Mouse (Mus musculus) frontal cortex, postnatal 10 days (tissue): Measurements from ENCODE around the gene Hdhd5.
A peak's percentile ranks its signal among the peaks of the same experiment; 100 is the strongest.

ENCODE experiments used
- DNase-seq, 2 experiments: peaks; one replicate each; pipeline ENCODE4 v3.0.0; 2022; ENCODE audit warnings: low spot score in 2 of 2, mixed read lengths in 1 of 2

Gene Hdhd5

GRCm38 (mm10) chr6:120532594-120532993 lies 1.5 kb upstream of the Hdhd5 start:
- DNase-seq = no peak

DNA sequence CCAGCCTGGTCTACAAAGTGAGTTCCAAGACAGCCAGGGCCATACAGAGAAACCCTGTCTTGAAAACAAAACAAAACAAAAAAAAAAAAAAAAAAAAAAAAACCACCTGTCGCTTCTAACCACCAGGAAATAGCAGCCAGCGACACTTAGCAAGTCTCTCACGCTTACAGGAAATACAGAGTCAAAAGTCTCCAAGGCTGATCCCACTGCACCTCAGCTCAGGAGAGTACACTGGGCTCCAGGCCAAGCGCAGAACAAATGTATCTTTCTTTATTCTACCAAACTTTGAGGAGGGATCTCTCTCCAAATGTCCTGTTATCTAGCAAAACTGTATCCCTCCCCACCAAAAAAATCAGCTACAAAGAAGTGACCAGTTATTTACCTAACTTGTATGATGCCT lies 2.0 kb downstream of the Hdhd5 start:
- no peak for DNase-seq

DNA sequence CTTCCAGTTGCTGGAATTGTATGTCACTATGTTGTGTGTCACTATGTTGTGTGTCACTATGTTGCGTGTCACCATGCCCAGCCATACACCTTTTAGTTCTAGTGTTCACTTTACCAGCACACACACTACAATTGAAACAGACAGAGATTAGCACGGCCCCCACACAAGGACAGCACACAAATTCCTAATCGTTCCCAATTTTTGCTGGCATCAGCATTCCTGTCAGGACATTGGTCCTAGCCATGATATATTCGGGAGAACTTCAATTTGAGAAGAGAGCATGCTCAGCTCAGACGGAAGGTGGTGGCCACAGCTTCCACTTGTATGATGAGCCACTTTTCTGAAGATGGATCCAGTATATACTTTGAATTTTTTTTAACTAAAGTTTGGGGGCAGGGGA lies 6.3 kb downstream of the Hdhd5 start:
- no peak for DNase-seq

DNA sequence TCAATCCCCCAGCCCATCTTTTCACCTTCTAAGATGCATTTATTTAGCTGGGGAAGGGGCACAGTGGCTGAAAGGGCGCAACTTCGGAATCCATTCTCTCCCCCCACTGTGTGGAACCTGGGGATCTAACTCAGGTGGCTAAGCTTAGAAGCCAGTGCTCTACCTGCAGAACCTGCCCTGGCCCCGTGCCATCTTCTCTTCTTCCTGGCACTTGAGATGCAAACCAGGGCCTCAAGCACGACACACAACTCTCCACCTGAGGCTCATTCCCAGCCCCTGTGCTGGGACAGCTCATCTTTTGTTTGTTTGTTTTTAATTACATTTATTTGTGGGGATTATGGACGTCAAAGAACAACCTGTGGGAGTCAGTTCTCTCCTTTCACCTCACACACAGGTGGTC lies 11.5 kb downstream of the Hdhd5 start:
- DNase-seq = no peak

DNA sequence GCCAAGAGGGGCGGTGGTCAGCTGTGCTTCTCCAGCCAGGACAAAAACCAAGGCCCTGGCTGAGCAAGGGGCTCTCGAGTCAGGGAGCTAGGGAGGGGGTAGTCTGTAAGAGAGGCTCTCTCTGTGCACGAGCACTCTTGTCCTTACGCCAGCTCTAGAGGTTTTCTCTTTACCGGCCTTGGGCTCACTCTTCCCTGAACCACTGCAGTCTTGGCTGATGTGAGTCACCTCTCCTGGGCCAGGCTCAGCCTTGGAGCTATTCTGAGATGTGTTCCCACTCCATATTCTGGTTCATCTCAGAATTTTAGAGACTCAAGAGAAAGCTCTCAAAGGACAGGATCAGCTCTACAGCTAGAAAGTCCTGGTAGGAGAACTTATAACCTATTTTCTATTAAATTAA lies 13.8 kb downstream of the Hdhd5 start:
- no peak for DNase-seq

GRCm38 (mm10) chr6:120516879-120517278 lies 14.2 kb downstream of the Hdhd5 start:
- no peak for DNase-seq

- DNase-seq = no peak
These were observed 14.7 kb downstream of the Hdhd5 start for GRCm38 (mm10) chr6:120516422-120516821.

DNA sequence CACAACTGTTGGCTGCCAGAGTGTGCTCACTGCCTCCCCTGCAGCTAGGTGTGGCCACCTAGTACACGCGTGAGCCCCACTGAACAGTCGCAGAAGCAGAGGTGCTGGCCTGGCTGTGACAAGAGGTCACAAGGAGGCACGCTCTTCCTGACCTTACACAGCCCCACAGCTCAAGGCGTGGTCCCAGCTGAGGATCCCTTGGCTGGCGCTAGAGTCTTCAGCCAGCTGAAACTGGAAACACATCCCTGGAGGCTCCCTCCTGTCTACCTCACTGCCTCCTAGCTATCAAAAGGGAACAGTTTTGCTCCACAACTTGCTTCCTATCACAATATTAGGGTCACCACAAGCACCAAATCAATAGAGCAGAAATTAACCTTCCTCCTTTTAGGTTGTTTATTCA lies 19.9 kb downstream of the Hdhd5 start:
- DNase-seq = no peak

DNA sequence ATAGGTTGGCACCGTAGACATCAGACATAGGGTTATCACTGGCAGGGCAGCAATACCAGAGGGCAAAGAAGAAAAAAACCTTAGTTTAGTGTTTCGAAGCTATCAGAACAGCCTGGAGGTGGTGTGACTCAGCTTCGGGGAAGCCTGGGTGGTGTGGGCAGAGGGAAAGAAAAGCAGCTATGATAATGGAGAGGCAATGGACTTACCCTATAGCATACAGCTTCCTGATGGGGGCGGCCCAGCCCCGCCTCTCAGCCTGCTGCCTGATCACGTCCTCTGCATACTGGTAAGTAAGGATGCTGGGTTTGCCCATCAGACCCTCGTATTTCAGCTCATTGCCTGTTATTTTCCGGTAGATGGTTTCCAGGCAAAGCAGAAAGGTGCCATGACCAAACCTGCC lies 20.7 kb downstream of the Hdhd5 start:
- no peak for DNase-seq

DNA sequence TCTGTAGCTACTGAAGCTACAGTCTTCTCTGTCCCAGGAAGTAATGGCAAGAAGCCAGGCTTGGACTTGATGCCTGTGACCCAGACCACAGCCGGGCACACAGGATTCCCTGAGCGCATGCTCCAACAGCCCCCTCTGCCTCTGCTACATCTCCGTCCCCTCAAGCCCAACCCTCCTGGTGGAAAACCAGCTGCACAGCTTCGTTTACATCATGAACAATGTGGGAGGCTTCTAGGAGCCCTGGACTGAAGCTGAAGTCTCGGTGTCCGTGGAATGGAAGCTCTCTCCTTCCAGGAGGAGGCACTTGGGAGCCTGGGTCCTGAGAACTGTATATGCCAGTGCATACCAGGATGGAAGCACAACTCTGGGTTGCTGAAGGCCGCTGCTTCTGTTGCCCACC lies 21.1 kb downstream of the Hdhd5 start:
- DNase-seq = no peak

DNA sequence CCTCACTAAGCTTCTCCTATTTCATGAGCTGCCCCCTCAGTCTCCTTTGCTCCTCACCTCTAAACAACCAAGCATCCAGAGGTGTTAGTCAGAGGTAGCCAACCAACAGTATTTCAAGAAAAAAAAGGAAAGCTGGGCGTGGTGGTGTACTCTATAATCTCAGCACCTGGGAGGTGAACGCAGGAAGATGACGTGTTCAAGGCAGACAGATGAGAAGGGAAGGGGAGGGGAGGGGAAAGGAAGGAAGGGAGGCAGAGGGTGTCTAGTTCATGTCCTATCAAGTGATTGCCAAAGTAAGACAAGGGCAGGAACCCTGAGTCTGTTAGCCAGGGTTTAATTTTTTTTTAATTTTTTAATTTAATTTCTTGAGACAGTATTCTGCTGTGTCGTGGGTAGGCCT lies 22.5 kb downstream of the Hdhd5 start:
- no peak for DNase-seq

GRCm38 (mm10) chr6:120505531-120505930 lies 25.6 kb downstream of the Hdhd5 start:
- DNase-seq = no peak

DNA sequence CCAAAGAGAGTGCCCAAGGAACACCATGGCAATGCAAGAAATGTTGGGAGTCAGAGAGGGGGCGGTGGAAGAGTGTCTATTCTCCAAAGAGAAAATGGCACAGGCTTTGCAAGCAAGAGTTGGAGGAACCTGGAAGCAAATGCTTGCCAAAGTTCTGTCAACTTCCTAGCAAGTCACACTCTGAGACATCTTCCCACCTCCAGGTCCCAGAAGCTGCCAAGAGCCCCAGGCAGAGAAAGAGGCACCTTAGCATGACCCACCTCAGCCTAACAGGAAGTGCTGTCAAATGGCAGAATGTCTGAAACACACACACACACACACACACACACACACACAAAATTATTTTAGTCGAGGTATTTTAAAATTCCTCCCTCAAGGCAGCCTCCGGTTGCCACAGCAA lies 27.1 kb downstream of the Hdhd5 start:
- peak in 1 of 2 experiments; percentile 63 for DNase-seq

DNA sequence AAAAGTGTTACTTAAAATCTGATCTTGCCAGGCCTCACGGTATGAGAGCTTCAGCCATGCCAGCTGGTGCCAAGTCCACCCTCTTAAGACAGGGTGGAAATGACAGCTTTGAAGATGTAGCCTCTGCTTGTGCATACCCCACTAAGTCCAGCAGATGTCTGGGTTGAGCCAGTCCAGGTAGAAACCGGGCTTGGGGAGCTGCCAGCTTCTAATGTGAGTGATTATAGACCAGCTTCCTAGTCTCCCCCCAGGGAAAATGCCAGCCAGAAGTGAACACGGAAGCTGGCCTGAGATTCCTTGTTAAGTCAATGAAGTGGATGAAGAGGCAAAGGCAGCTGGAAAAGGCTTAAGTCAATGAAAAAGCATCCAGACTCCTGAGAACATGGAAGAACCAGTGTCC lies 34.6 kb downstream of the Hdhd5 start:
- no peak for DNase-seq

- DNase-seq = peak; percentile 88 to 90
These were observed 37.5 kb downstream of the Hdhd5 start, which contains the start of gene Tmem121b for GRCm38 (mm10) chr6:120493374-120494181. Tmem121b (minus strand) TSS chr6:120493807.

- peak in 1 of 2 experiments; percentile 53 for DNase-seq
These were observed 38.4 kb downstream of the Hdhd5 start for GRCm38 (mm10) chr6:120492499-120493373.

DNA sequence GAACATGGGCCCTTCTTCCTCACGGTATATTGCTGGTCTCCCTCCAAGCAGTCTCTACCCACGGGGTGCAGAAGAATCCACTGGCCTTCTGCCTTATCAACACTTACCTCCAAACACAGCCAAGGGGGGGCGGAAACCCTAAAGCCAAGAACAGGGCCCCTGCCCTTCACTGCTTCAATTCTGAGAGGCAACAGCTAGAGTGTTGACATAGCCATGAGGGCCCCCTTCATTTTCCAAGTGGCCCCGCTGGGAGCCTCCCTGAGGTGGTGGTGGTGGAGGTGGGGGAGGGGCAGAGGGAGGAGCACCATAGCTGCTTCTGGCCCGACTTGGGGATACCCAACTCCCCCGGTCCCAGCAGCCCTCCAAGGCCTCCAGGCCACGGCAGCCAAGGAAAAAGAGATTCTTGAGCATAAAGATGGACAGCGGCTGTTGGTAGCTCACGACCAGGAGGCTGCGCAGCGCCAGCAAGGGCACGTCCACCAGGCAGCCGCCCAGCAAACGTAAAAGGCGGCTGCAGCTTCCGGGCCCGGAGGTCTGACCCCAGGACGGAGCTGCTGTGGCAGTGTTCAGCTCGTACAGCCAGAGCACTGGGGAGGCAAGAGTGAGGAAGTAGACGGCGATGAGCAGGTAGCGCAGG lies 39.1 kb downstream of the Hdhd5 start:
- DNase-seq = no peak

DNA sequence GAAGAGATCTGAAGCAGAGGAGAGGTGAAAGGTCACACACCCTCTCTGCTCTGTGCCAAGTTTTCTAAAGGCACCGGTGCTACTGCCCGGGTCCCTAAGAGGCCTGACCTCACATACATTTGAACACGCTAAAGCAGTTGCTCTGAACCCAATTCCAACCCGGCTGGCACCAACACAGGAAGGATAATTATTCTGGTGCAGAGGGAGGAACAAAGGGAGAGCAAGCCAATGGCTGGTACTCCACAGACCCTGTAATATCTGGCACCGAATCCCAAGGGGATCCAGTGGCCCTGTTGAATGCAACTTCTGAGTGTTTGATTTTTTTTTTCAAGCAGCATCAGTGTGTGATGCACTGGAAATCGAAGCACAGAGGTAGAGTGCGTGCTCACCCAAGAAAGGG lies 40.1 kb downstream of the Hdhd5 start:
- no peak for DNase-seq

- no peak for DNase-seq
These were observed 41.7 kb downstream of the Hdhd5 start for GRCm38 (mm10) chr6:120489461-120489860.

DNA sequence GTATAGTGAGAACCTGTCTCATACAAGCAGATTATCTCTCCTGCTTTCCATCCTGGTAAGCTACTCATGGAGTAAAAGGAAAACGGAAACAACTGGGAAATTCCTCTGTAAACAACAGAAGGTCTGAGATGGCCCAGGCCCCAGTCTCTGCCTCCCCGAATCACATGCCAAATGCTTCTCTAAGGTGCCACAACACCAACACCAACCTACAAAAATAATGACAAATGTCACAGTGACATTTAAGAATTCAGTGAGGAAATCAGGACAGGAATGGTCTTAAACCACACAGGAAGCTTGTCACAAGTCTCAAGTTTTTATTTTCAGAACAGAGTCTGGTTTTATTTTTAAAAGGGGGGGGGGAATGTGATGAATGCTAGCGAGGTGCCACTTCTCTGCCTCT lies 42.5 kb downstream of the Hdhd5 start:
- DNase-seq = no peak

GRCm38 (mm10) chr6:120486051-120486510 lies 45.0 kb downstream of the Hdhd5 start:
- no peak for DNase-seq

GRCm38 (mm10) chr6:120485038-120485437 lies 46.1 kb downstream of the Hdhd5 start:
- DNase-seq = no peak
